Mouse (Mus musculus) intestine, postnatal 0 days (tissue): Measurements from ENCODE around the gene Car5b. TPM values are rescaled to one million over a fixed set of nuclear protein-coding genes. Genes with fewer than 3 reads are reported as not detected.

Source experiments
- ATAC-seq: fragments of 200-750 bp; cut with Nextera tagmentation; 2 replicates; pipeline ENCODE4 v1.8.0; 2017; ENCODE audit warnings: mild to moderate bottlenecking, moderate TSS enrichment, moderate library complexity
- H3K27ac ChIP-seq: fragments of 300-500 bp; sonication (generic); 2 replicates; pipeline ENCODE4 v1.5.1; 2014; ENCODE audit warnings: mild to moderate bottlenecking, low read depth, low read length, moderate library complexity
- H3K27me3 ChIP-seq: fragments of 300-500 bp; sonication (generic); replicated peaks from 2 replicates; pipeline ENCODE4 v1.6.1; 2014; ENCODE audit warnings: low read length, mixed read lengths; ENCODE audit not compliant: control insufficient read depth, insufficient read depth
- H3K36me3 ChIP-seq: fragments of 300-500 bp; sonication (generic); 2 replicates; pipeline ENCODE4 v1.6.1; 2014; ENCODE audit warnings: mild to moderate bottlenecking, moderate library complexity; ENCODE audit not compliant: control insufficient read depth, insufficient read depth
- H3K4me1 ChIP-seq: fragments of 300-500 bp; sonication (generic); replicated peaks from 2 replicates; pipeline ENCODE4 v1.6.1; 2014; ENCODE audit warnings: antibody characterized with exemption, low read length, mixed read lengths; ENCODE audit not compliant: control insufficient read depth, insufficient read depth
- H3K4me2 ChIP-seq: fragments of 300-500 bp; sonication (generic); replicated peaks from 2 replicates; pipeline ENCODE4 v1.6.1; 2014; ENCODE audit warnings: low read depth, mild to moderate bottlenecking, moderate library complexity
- H3K4me3 ChIP-seq: fragments of 300-500 bp; sonication (generic); 2 replicates; pipeline ENCODE4 v1.5.1; 2014; ENCODE audit warnings: low read depth, low read length
- H3K9ac ChIP-seq: fragments of 300-500 bp; sonication (generic); 2 replicates; pipeline ENCODE4 v1.6.1; 2014; ENCODE audit warnings: mild to moderate bottlenecking, low read depth, low read length
- H3K9me3 ChIP-seq: fragments of 300-500 bp; sonication (generic); 2 replicates; pipeline ENCODE4 v1.6.1; 2016; ENCODE audit warnings: mixed run types; ENCODE audit not compliant: control insufficient read depth
- CTCF ChIP-seq: sonication (generic); IDR thresholded peaks from 2 replicates; pipeline ENCODE4 v1.5.1; 2016; ENCODE audit warnings: low read depth, mild to moderate bottlenecking, control low read depth, antibody characterized with exemption, moderate library complexity
- WGBS: fragments of 180-500 bp; shearing (Covaris S2); extraction: QIAGEN DNeasy Blood & Tissue Kit; methylation state at CpG from one replicate; pipeline ENCODE4 v1.1.7; 2014; 5-methylcytosine and 5-hydroxymethylcytosine counted together
- polyA plus RNA-seq: library from polyadenylated mRNA; unstranded; fragments of >200 nt; fragmentation: Nextera tagmentation; extraction: Ambion mirVana; gene quantifications from 2 replicates; pipeline ENCODE4 v1.2.1, GENCODE M21; 2015

The Car5b gene
- polyA plus RNA-seq, 1 experiment from 2014 or later: 0.37 TPM

DNA sequence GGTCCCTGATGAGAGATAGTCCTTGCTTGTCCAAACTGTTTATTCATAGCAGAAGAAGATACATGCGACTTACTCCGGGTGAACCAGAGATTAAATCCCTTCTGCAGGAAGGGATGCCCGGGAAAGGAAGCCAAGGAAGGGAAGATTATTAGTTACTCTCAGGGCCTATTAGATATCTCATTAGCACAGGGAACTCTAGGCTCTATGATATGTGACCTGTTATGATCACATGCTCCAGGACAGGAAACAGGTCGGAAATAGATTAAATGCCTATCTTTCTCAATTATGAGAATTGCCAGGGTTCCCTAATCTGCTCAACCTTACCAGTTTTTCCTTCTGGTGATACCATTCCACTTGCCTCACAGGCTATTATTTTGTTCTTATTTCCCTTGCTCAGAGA is 27.9 kb upstream of the Car5b start:
- no peak for ATAC-seq
- no peak overlapping the region for H3K27ac ChIP-seq
- H3K27me3 ChIP-seq: no peaks in the 10 kb centered on the region
- no peak overlapping the region for H3K9ac ChIP-seq
- no peaks in the 10 kb centered on the region for H3K4me1 ChIP-seq
- WGBS: 74% methylated on average over 4 of the region's 4 CpGs
- H3K9me3 ChIP-seq: no peaks in the 10 kb centered on the region
- H3K4me2 ChIP-seq: no peak overlapping the region
- H3K36me3 ChIP-seq: no peaks in the 10 kb centered on the region
- H3K4me3 ChIP-seq: no peak overlapping the region
- TF ChIP-seq CTCF: no peak

DNA sequence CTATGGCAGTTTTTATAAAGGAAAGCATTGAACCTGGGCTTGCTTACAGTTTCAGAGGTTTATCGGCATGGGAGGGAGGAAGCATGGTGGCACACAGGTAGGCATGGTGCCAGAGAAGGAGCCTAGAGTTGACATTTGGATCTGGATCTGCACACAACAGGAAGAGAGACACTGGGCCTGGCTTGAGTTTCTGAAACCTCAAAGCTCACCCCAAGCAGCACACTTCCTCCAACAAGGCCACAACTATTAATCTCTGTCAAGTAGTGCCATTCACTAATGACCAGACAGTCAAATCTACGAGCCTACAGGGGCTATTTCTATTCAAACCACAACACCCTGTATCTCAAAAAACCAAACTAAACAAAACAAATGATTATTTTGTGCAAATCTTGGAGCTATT is 18.9 kb upstream of the Car5b start:
- Histone ChIP-seq H3K27me3 (no peaks in the 10 kb centered on the region), H3K9ac (no peak overlapping the region), H3K27ac (no peak overlapping the region), H3K36me3 (no peaks in the 10 kb centered on the region), H3K4me2 (no peak overlapping the region), H3K4me1 (no peaks in the 10 kb centered on the region), H3K9me3 (no peaks in the 10 kb centered on the region), H3K4me3 (no peak overlapping the region)
- TF ChIP-seq CTCF: no peak
- WGBS: 68% methylated on average over 2 of the region's 2 CpGs
- no peak for ATAC-seq

DNA sequence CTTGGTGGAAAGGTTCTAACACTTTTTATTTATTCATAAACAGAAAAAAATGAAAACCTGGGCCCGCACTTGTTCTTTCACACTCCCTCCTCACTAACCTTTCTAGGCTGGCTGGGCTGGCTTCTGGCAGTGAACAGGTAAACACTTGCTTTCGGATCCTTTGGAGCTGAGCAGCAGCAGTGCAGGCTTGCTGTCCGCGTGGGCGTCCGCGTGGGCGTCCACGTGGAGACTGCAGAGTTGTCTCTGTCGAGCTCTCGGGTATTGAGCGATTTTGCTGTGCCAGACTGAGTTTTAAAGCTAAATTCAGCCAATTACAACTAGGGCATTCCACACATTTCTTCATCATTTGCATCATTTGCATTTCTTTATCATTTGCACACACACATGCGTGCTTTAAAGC is 14.3 kb upstream of the Car5b start:
- no peak for TF ChIP-seq CTCF
- no peak for ATAC-seq
- 57% methylated on average over 13 of the region's 13 CpGs for WGBS
- Histone ChIP-seq H3K36me3 (no peaks in the 10 kb centered on the region), H3K4me3 (no peak overlapping the region), H3K27me3 (no peaks in the 10 kb centered on the region), H3K4me1 (no peaks in the 10 kb centered on the region), H3K4me2 (no peak overlapping the region), H3K9ac (no peak overlapping the region), H3K9me3 (no peaks in the 10 kb centered on the region), H3K27ac (no peak overlapping the region)

DNA sequence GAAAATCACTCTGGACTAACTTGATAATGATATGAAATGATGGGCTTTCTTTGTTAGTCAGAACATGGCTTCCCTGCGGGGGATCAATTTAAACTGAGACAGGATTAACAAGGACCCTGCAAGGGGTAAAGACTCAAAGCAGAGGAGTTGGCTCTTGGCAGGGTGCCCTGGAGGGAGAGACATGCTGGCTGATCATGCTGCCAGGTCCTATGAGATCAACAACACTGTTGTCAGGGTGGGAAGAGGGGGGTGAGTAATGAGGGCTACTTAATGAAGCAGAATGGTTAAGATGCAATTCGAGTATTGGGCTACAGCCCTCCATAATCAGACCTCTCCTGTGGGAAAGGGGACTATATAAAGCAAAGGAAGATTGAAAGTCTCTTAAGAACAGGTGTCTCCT is 11.1 kb upstream of the Car5b start:
- TF ChIP-seq CTCF: no peak
- 56% methylated on average over 2 of the region's 2 CpGs for WGBS
- no peak overlapping the region for H3K4me3 ChIP-seq
- no peak overlapping the region for H3K27ac ChIP-seq
- H3K4me2 ChIP-seq: no peak overlapping the region
- H3K4me1 ChIP-seq: no peaks in the 10 kb centered on the region
- H3K36me3 ChIP-seq: no peaks in the 10 kb centered on the region
- H3K27me3 ChIP-seq: no peaks in the 10 kb centered on the region
- ATAC-seq: no peak
- no peaks in the 10 kb centered on the region for H3K9me3 ChIP-seq
- no peak overlapping the region for H3K9ac ChIP-seq

DNA sequence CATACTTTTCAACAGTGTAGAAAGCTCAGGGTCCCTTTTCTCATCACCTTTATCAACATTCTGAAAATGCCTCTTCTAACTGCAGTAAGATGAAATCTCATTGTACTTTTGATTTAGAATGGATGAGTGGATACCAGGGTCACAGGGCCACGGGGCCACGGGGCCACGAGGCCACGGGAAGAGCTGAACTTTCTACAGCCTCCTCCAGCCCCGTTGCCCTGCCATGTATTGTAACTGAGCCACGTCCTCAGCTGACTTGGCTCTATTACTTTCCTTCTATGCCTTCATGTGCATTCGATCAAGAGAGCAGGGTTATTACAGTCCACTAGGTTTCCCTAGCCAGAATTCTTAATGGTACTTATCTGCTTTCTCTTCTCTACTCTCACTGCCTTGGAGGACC is 8.1 kb upstream of the Car5b start:
- WGBS: 86% methylated on average over 7 of the region's 7 CpGs
- ATAC-seq: no peak
- H3K36me3 ChIP-seq: no peaks in the 10 kb centered on the region
- H3K4me1 ChIP-seq: no peaks in the 10 kb centered on the region
- no peaks in the 10 kb centered on the region for H3K27me3 ChIP-seq
- TF ChIP-seq CTCF: no peak
- no peak overlapping the region for H3K27ac ChIP-seq
- H3K9me3 ChIP-seq: no peaks in the 10 kb centered on the region
- H3K9ac ChIP-seq: no peak overlapping the region
- no peak overlapping the region for H3K4me2 ChIP-seq
- H3K4me3 ChIP-seq: no peak overlapping the region

DNA sequence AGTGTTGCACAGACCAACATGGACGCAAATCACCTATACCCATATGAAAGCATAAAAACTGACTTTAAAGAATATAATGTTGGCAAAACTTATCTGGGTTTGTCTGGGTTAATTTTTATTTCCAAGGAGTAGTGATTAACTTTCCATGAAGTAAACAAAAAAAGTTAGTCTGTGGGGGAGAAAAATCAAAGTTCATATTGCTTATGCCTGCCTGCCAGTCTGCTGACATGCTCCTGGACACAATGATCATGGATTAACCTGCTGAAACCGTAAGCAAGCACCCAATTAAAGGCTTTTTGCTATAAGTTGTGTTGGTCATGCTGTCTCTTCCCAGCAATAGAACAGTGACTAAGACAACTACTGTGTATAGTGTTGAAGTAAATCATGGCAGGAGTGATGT is 7.6 kb upstream of the Car5b start:
- 82% methylated on average over 2 of the region's 2 CpGs for WGBS
- no peak for TF ChIP-seq CTCF
- H3K4me3 ChIP-seq: no peak overlapping the region
- no peaks in the 10 kb centered on the region for H3K9me3 ChIP-seq
- H3K4me2 ChIP-seq: no peak overlapping the region
- no peaks in the 10 kb centered on the region for H3K36me3 ChIP-seq
- no peak overlapping the region for H3K27ac ChIP-seq
- H3K27me3 ChIP-seq: no peaks in the 10 kb centered on the region
- H3K9ac ChIP-seq: no peak overlapping the region
- H3K4me1 ChIP-seq: no peaks in the 10 kb centered on the region
- no peak for ATAC-seq

DNA sequence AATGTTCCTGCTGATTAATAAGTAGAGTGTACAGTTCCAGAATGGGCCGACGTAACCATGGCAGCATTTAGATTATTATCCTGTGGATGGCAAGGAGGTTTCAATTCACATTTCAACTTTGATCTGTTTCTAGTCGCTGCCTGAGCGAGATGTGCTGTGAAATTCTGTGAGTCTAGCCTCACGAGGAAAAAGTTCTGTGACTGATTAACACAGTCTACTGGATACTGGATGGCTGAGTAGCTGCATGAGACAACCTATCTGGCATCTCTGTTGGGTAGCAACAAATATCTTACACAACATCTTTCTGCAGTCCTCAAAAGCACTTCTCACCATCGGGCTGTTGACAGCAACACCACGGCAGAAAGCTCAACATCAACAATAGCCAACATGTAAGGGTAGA is 4.7 kb upstream of the Car5b start:
- Histone ChIP-seq H3K9ac (no peak overlapping the region), H3K4me2 (no peak overlapping the region), H3K4me3 (no peak overlapping the region), H3K9me3 (no peaks in the 10 kb centered on the region), H3K36me3 (no peaks in the 10 kb centered on the region), H3K27ac (no peak overlapping the region), H3K4me1 (no peaks in the 10 kb centered on the region), H3K27me3 (no peaks in the 10 kb centered on the region)
- ATAC-seq: no peak
- WGBS: 92% methylated on average over 7 of the region's 7 CpGs
- no peak for TF ChIP-seq CTCF
